Mouse (Mus musculus) adrenal gland, adult 2 months (tissue): ENCODE measurements at regions not wholly inside any gene's neighbourhood (a gene's known extent, or its start where the extent isn't known, plus 50 kb on each side); places are given as distances from the start of the nearest gene placed in this dataset.
"Not testable (repeated sequence)": the region's sequence is repeated elsewhere in the genome, so short reads cannot be mapped to it uniquely, and the experiment has no call there.

Experiments used
- DNase-seq: peaks from one replicate; pipeline ENCODE4 v3.0.0; 2021

- DNase-seq: no peak
These were observed 309.0 kb upstream of the Zic4 start for GRCm38 (mm10) chr9:91053065-91053793.

GRCm38 (mm10) chr9:91059460-91059859, 302.8 kb upstream of the Zic4 start:
- no peak for DNase-seq

GRCm38 (mm10) chr9:91069496-91069895, 292.7 kb upstream of the Zic4 start:
- DNase-seq: no peak

- DNase-seq: peak; percentile 9
These were observed 288.6 kb upstream of the Zic4 start for GRCm38 (mm10) chr9:91073366-91074174.

DNA sequence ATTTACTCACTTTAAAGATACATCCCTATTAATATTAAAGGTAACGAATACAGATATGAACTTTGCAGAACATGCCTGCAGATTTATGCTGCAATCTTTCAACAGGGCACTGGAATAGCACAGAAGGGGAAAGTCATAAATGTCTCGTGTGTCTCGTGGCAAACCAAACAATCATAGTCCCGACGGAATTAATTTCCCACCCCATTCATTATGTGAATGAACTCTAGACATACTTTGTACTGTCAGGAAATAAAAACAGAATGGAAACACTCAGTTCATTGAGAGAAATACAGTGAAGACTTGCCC, 288.1 kb upstream of the Zic4 start:
- no peak for DNase-seq

- no peak for DNase-seq
These were observed 284.7 kb upstream of the Zic4 start for GRCm38 (mm10) chr9:91077490-91077889.

DNA sequence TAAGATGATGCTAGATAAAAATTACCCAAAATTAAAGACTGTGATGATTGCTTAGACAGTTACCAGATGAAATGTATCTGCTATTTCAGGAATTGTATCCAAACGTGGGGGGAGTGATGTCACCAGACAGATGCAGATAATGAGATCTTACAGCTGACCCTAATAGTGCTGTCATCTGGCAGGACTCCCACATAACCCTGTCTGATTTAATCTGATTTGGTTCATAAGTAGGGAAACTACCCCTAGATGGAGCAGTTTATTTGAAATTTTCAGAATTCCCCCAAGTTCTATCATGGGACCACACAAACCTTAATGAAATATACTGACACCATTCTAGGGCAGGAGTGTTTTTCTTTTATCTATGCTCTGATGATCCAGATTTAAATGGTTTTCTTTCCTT, 278.4 kb upstream of the Zic4 start:
- DNase-seq: no peak

DNA sequence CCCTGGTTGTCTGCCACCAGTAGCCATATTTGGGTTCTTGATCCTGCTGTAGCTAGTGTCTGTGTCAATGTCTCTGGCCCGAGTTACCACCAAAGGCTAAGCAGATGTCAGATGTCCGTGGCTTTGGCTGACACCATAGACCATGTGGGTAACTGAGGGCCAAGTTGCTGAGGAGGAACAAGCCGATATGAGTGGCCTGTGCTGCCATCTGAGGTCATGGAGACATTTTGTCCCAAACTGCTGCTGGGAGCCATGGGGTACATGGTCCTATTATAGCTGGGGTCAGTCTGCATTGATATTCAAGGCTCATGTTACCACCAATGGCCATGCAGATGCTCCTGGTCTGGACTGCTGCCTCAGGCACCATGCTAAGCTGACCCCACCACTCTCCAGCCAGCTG, 276.3 kb upstream of the Zic4 start:
- no peak for DNase-seq

- DNase-seq: no peak
These were observed 272.9 kb upstream of the Zic4 start for GRCm38 (mm10) chr9:91089348-91089747.

DNA sequence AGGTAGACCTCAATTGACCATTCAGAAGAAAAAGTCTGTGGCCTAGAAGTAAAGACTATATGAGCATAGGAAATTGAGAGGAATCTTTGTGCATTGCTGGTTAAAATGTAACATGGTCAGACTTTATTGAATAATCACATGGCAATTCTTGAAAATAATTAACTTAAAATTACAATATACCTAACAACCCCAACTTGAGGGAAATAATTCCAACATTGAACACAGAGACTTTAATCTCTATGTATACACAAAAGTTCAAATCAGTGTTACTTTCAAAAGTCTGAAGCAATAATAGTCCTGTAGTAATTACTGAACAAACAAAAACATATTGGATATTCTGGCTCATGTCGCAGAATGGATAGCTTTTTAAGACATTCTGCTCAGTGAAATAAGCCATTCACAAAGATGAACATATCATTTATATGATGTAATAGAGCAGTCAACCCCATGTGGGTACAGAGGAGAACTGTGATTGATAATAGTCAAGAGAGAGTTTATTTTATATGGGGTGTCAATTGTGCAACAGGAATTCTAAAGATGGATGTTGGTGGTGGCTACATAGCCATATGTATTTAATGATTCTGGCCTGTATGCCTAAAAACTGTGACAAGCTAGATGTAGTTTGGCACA, 270.7 kb upstream of the Zic4 start:
- no peak for DNase-seq

DNA sequence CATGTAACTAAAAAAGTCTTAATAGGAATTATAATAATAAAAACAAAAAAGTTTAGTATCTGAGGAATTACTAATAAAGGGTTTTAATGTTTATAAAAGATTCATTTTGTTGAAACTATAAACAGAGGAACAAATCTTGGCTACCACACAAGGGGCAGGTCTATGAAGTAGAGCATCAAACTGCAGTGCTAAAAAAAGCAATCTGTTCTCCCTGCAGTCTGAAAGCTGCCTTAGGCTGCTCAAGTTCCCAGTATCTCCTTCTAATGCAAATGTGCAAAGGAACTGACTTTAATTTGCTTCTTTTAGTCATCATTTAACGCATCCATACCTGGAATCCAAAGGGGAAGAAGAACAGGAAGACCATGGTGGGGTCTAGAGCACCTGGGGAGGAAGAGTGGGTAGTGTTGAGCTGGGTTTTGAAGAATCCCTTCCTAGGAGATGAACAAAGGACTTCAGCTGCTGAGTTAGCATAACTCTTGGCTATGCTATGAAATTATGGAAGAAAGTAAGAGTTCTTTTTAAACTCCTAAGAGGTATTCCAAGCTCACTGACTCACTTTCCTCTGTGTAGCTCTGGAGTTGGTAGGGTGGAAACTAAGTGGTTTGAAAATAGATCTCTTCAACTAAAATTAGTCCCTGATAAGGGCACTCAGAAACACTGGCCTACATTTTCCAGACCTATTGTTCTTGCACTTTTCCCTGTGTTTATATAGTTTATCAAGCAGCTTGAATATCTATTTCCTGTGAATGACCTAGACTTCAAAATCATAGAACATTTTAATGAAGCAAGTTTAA, 260.4 kb upstream of the Zic4 start:
- DNase-seq: no peak

DNA sequence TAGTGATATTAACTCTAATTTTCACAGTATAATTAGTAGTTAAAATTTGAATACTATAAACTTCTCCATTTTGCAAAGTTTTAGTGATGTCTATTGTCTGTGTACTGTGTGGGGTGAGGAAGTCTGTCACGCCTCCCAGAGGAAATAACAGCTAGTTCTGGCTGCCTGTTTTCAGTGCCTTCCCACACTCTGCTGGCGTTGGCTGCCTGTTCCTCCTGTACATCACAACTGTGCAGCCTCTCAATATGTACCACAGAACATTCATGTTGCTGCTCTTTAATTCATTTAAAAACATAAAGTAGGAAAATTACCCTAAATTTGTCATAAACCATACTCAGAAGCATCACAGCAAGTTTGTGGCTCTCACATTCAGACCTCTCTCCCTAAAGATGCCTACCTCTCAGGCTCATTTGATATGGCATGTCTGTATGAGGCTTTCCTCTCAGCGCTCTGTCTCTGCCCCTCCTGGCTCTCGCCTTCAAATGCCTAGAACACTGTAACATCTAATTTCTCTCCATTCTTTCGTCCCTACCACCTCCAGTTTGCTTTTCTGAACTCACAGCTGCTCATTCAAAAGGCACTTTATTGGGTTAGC, 239.7 kb upstream of the Zic4 start:
- no peak for DNase-seq

DNA sequence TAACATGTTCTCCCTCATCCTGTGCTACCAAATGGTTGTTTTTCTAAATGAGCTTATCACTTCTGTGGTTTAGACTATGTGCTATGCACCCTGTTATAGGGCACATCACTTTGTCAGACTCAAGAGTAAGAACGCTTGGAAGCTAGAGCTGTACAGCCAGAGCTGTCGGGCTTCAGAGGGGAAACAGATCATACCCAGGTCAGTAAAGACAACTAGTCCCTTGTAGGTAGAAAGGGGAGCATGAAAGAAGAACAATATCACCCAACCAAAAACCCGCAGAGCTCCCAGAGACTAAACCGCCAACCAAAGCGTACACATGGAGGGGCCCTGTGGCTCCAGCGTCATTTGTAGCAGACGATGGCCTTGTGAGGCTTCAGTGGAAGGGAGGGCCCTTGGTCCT, 239.0 kb upstream of the Zic4 start:
- DNase-seq: no peak

GRCm38 (mm10) chr9:91126630-91127245, 235.5 kb upstream of the Zic4 start:
- no peak for DNase-seq

DNA sequence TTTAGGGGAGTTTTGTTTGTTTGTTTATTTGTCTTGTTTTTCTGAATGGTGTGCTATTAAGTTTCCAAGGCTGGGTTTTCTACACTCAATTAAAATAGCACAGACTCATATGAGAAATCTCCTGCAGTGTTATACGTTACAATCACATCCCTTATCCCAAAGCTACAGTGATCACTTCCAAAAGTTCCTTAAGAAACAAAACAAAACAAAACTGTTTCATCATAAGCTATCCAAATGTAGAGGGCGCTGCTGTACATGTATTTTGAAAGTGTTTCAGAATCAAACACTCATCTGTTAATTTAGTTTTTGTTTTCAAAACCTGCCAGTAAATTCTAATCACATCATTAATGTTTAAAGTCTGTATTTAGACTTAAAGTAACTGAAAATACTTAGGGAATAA, 233.7 kb upstream of the Zic4 start:
- DNase-seq: not testable (repeated sequence)

GRCm38 (mm10) chr9:91130111-91130720, 232.0 kb upstream of the Zic4 start:
- DNase-seq: no peak

GRCm38 (mm10) chr9:91131415-91132255, 230.6 kb upstream of the Zic4 start:
- DNase-seq: no peak

DNA sequence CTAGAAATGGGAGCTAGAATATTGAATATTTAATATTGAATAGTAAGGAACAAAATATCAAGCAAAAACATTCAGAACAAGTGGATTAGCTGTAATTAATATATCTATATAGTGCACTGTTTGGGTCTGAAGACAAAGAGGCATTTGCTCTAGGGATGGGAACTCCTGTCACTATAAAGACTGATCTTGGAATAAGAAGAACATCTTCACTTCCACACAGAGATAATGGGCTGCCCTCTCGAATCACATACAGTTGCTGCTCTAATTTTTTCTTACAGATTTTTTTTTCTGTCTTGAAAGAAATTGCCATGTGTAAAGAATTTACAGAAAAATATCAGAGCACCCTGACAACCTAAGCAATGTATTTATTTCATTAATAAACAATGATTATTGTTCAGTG, 229.7 kb upstream of the Zic4 start:
- no peak for DNase-seq

DNA sequence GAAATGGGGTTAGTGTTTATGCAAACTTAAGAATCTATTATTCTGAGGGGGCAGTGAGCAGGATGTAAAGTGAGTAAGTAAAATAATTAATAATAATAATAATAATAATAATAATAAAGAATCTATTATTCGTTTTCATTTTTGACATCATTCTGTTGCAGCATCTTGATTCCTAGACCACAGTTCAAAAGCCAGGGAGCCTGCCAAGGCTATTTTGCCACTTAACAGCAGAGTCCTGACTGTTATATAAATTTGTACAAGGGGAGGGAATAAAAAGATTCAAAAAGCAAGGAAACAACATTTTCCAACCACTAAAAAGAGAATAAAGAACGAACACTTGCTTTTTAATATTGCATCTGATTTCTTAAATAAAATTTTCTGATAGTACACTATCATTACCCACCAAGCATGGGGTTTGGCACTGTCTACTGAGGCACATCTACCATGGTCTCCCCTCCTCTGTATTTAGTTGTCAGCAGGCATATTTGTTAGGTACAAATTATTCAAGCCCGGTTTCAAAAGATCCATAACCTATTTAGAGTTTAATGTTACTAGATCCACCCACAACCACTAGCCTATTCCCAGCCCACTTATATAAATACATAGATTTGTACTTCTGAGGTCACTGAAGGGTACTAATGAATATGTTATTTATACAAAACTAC, 228.8 kb upstream of the Zic4 start:
- no peak for DNase-seq

DNA sequence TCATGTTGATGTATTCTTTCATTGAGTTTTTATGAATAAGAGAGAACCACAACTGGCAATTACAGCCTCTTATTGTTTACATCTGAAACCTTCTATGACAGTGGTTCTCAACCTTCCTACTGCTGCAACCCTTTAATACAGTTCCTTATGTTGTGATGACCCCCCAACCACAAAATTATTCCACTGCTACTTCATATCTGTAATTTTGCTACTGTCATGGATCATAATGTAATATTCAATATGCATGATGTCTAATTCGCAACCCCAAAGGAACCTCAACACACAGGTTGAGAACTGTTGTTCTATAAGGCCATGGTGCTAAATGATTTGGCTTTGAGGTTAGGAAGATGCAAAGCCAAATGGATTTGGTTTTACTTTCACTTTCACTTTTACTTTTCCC, 227.9 kb upstream of the Zic4 start:
- DNase-seq: no peak
